Mouse (Mus musculus): ENCODE results near the gene Cmtm3.

- TF ChIP-seq CTCF (IDR thresholded peaks at IDR 0.05; ENCODE audit: low read depth, low read length), result no peak
- TF ChIP-seq POLR2A (IDR thresholded peaks at IDR 0.05; ENCODE audit: extremely low read depth, insufficient read depth, low read length), result no peak
Observed at GRCm38 (mm10) chr8:104367398-104367797, 28.2 kb downstream of the Cmtm3 start.
